In the genomic region with DNA sequence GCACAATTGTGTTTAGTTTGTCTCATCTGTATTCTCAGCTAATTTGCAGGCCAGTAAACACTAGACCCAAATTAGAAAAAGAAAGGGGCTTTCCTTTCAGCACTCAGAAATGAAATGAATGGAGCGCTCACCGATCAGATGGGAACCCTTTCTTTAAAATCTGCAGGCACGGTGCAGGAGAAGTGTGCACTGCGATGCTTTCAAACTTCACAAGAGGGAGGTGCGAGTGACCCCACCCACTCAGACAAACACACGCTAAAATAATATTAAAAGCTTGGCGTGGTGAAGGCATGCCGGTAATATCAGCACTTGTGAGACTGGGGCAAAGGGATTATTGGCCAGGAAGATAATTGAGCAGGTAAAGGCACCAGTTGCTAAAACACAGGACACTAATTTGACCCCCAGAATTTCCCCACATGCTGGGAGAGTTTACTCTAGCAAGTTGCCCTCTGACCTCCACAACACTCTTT, we compare ENCODE assay signal across 7 mouse cellular contexts. TPM values are rescaled to one million over a fixed set of nuclear protein-coding genes. Genes with fewer than 3 reads are reported as not detected.
DNase-seq lines count a peak whose midpoint lies in the region; ATAC-seq and TF ChIP-seq lines count a peak whose summit lies in the region.

No protein-coding gene starts in this region.

- WGBS in thymus, adult 2 months = 28% methylated on average over 8 of the region's 8 CpGs
- 2% methylated on average over 8 of the region's 8 CpGs for WGBS in forebrain, embryonic 16.5 days
- whole genome bisulfite sequencing in liver, embryonic 14.5 days (ENCODE audit: insufficient replicate concordance) = 12% methylated on average over 8 of the region's 8 CpGs

- no peaks in the 10 kb centered on the region for H3K27me3 ChIP-seq in thymus, adult 2 months (ENCODE audit: control insufficient read depth, insufficient read depth, low read length)
- peaks cover 43% of the 10 kb centered on the region for H3K27me3 ChIP-seq in forebrain, embryonic 16.5 days (replicated peaks; ENCODE audit: control insufficient read depth, insufficient read depth, low read length)
- no peaks in the 10 kb centered on the region for H3K27me3 ChIP-seq in liver, embryonic 14.5 days (ENCODE audit: control insufficient read depth, insufficient read depth, low read length)

- TF ChIP-seq POLR2A in thymus, adult 2 months (IDR thresholded peaks at IDR 0.05; ENCODE audit: control insufficient read depth, extremely low read depth, insufficient read depth, low read length, poor library complexity) = no peak

- no peaks in the 10 kb centered on the region for H3K9me3 ChIP-seq in forebrain, embryonic 16.5 days (ENCODE audit: control insufficient read depth, low read length)
- no peaks in the 10 kb centered on the region for H3K9me3 ChIP-seq in liver, embryonic 14.5 days (ENCODE audit: control insufficient read depth, low read length)

- peaks cover 21% of the 10 kb centered on the region for H3K4me1 ChIP-seq in thymus, adult 2 months (replicated peaks; ENCODE audit: control insufficient read depth, insufficient read depth, low read length)
- H3K4me1 ChIP-seq in forebrain, embryonic 16.5 days (replicated peaks; ENCODE audit: control insufficient read depth, insufficient read depth, low read length) = peaks cover 10% of the 10 kb centered on the region
- peaks cover 40 to 41% of the 10 kb centered on the region in 2 experiments for H3K4me1 ChIP-seq in liver, embryonic 14.5 days (replicated peaks; ENCODE audit: control insufficient read depth in 2 of 2, insufficient read depth in 2 of 2, low read length in 1 of 2)

- no peak for TF ChIP-seq CTCF in thymus, adult 2 months (IDR thresholded peaks at IDR 0.05; ENCODE audit: borderline replicate concordance, control insufficient read depth, extremely low read depth, insufficient read depth, low read length, poor library complexity)
- 0 out of 2 replicates have a peak, but pooled peaks have one; percentile 14 for TF ChIP-seq CTCF in liver, embryonic 14.5 days (IDR thresholded peaks at IDR 0.05; ENCODE audit: low read depth)

- DNase-seq in thymus, adult 2 months = no peak
- no peak for DNase-seq in thymus, postnatal 25 days
- DNase-seq in liver, embryonic 14.5 days (ENCODE audit: low read depth in 3 of 3, low spot score in 3 of 3) = no peak
- no peak for DNase-seq in adipocyte (ENCODE audit: low spot score)
- no peak for DNase-seq in right cerebral cortex, postnatal 36 days (ENCODE audit: low spot score in 2 of 2)
- DNase-seq in adrenal gland, postnatal 36 days = no peak

- no peak overlapping the region for H3K9ac ChIP-seq in forebrain, embryonic 16.5 days (replicated peaks; ENCODE audit: low read depth, low read length)
- H3K9ac ChIP-seq in liver, embryonic 14.5 days (replicated peaks) = peak overlapping the region; percentile 98

- no peak for ATAC-seq in forebrain, embryonic 16.5 days
- no peak for ATAC-seq in liver, embryonic 14.5 days (ENCODE audit: insufficient read depth)

- no peak for TF ChIP-seq EP300 in liver, embryonic 14.5 days (IDR thresholded peaks at IDR 0.05; ENCODE audit: low read depth)

- H3K36me3 ChIP-seq in thymus, adult 2 months (ENCODE audit: control insufficient read depth, insufficient read depth, low read length) = no peaks in the 10 kb centered on the region
- no peaks in the 10 kb centered on the region for H3K36me3 ChIP-seq in forebrain, embryonic 16.5 days (ENCODE audit: control insufficient read depth, insufficient read depth)
- peaks cover 16% of the 10 kb centered on the region for H3K36me3 ChIP-seq in liver, embryonic 14.5 days (replicated peaks; ENCODE audit: control insufficient read depth, insufficient read depth, low read depth)

- 0 out of 2 replicates have a peak overlapping the region, but pooled peaks have one; percentile 59 for H3K4me2 ChIP-seq in forebrain, embryonic 16.5 days (ENCODE audit: low read length)
- peak overlapping the region; percentile 99 for H3K4me2 ChIP-seq in liver, embryonic 14.5 days (ENCODE audit: low read depth)

- H3K4me3 ChIP-seq in thymus, adult 2 months (ENCODE audit: control insufficient read depth, insufficient read depth, low read length) = 0 out of 2 replicates have a peak overlapping the region, but pooled peaks have one; percentile 10
- no peak overlapping the region for H3K4me3 ChIP-seq in forebrain, embryonic 16.5 days (replicated peaks; ENCODE audit: low read length)
- H3K4me3 ChIP-seq in liver, embryonic 14.5 days (ENCODE audit: insufficient read depth in 1 of 2, low read depth in 2 of 2, low read length in 2 of 2) = peak overlapping the region; percentile 84 to 85

- no peak overlapping the region; the same call in 1 of the 2 replicates for H3K27ac ChIP-seq in thymus, adult 2 months (ENCODE audit: control insufficient read depth, insufficient read depth, low read length)
- H3K27ac ChIP-seq in forebrain, embryonic 16.5 days (ENCODE audit: low read length) = no peak overlapping the region
- peak overlapping the region; percentile 98 for H3K27ac ChIP-seq in liver, embryonic 14.5 days

RNA-seq across cellular contexts. Expression of gene Zc3hav1, which starts 1.0 kb away (rescaled TPM):
- polyA plus RNA-seq in thymus, adult 2 months (2012; rRNA removed) = 79.0 and 86.4 TPM in 2 replicates
- polyA plus RNA-seq in forebrain, embryonic 16.5 days (2015; fragmentation: Nextera tagmentation; extraction: Ambion mirVana) = 0.73 and 1.1 TPM in 2 replicates
- 16.5 and 23.0 TPM in 2 replicates for polyA plus RNA-seq in liver, embryonic 14.5 days (2012; rRNA removed)
- polyA plus RNA-seq in liver, embryonic 14.5 days (2014; fragmentation: Nextera tagmentation; extraction: Ambion mirVana) = 17.0 and 18.6 TPM in 2 replicates
- 10 to 100 TPM; 56.9 to 69.1 TPM for total RNA-seq in adrenal gland, postnatal 36 days (2021)

RNA-seq across cellular contexts. Expression of gene Ttc26, which starts 25.9 kb away (rescaled TPM):
- polyA plus RNA-seq in thymus, adult 2 months (2012; rRNA removed) = 0.44 and 0.62 TPM in 2 replicates
- 7.8 and 8.3 TPM in 2 replicates for polyA plus RNA-seq in forebrain, embryonic 16.5 days (2015; fragmentation: Nextera tagmentation; extraction: Ambion mirVana)
- polyA plus RNA-seq in liver, embryonic 14.5 days (2012; rRNA removed) = 0.18 and 0.26 TPM in 2 replicates
- polyA plus RNA-seq in liver, embryonic 14.5 days (2014; fragmentation: Nextera tagmentation; extraction: Ambion mirVana) = 0.24 and 0.41 TPM in 2 replicates
- 1 to 10 TPM; 3.0 to 4.1 TPM for total RNA-seq in adrenal gland, postnatal 36 days (2021)

RNA-seq across cellular contexts. Expression of gene Zc3hav1l, which starts 56.3 kb away (rescaled TPM):
- polyA plus RNA-seq in thymus, adult 2 months (2012; rRNA removed) = 6.6 and 7.4 TPM in 2 replicates
- polyA plus RNA-seq in forebrain, embryonic 16.5 days (2015; fragmentation: Nextera tagmentation; extraction: Ambion mirVana) = 6.3 and 6.5 TPM in 2 replicates
- 3.9 and 4.7 TPM in 2 replicates for polyA plus RNA-seq in liver, embryonic 14.5 days (2012; rRNA removed)
- 1.4 and 1.8 TPM in 2 replicates for polyA plus RNA-seq in liver, embryonic 14.5 days (2014; fragmentation: Nextera tagmentation; extraction: Ambion mirVana)
- 1 to 10 TPM; 2.7 to 3.1 TPM for total RNA-seq in adrenal gland, postnatal 36 days (2021)
